Mouse (Mus musculus) right cerebral cortex, postnatal 14 days (tissue): Measurements from ENCODE around the gene Elmo1.
"Not testable (repeated sequence)": the region's sequence is repeated elsewhere in the genome, so short reads cannot be mapped to it uniquely, and the experiment has no call there.

Experiments
- DNase-seq: peaks from one replicate; pipeline ENCODE4 v3.0.0; 2022

Elmo1 gene

DNA sequence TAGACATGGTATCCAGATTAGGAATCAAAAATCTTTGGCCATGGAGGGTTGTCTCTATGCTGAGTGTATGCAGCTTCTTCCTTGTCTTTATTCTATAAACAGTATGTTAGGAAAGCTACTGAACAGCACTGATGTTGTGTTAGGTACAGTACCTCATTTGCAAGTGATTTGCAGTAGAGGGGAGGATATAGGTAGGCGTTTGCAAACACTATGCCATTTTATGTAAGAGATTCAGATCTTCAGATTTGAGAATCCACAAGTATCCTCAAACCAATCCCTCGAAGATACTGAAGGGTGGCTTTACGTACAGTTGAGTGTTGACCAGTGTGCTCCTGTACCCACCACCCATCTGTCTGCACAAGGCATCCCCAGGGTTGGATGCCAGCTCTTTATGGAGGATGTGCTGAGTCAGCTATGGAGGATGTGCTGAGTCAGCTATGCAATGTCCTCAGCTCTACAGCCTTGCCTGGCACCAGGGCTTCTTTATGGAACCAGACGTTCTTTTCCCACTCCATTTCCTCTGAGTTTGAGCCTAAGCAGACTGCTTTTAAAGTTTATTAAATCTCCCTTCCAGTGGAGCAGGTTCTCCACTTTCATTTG is 465.6 kb downstream of the Elmo1 start:
- DNase-seq, result no peak

DNA sequence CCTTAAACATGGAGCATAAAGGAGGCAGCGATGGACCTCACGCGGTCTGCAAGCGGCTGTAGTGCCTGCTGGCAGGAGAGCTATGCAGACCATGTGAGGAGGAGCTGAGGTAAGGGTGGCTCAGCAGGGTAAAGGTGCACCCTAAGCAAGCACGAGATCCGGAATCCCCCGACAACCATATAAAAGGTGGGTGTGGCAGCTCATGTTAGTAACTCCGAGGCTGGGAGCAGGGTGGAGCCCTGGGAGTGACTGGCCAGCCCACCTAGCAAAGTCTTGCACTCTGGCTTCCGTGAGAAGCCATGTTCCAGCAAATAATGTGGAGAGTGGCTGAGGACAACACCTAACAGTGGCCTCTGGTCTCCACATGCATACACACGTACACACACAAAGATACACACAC is 466.3 kb downstream of the Elmo1 start:
- DNase-seq, result no peak

DNA sequence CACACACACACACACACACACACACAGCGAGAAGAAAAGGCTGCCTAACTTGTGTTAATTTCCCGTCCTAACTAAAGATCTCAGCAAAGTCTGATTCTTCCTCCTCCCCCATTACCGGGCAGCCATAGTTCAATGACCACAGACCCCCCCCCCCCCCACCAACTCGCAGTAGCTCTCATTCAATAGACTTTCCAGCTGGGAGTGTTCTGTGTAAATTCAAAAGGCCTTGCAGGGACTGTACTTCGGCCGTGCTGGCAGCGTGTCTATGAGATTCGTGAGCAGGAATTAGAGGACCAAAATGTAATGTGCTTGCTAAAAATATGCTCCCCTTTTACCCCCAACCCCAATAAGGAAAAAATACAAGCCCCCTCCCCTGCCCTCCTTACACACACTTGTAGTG is 466.8 kb downstream of the Elmo1 start:
- DNase-seq, result no peak

DNA sequence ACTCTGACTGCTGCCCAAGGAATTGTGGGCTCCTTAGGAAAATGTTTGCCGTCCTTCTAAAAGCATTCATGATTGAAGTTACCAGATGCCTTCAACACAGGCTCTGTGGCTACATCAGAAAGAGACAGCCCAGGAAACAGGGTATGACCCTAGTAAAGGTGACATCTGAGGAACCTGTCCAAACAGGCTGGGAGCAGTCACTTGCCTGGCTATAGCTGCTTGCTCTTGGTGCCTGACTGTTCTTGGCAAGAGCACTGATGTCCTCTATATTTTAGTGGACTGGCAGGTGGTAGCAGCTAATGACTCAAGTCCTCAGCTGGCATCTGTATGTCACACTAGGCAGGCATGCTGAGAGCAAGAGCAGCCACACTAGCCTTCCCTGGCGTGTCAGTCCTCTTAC is 468.0 kb downstream of the Elmo1 start:
- DNase-seq, result no peak

DNA sequence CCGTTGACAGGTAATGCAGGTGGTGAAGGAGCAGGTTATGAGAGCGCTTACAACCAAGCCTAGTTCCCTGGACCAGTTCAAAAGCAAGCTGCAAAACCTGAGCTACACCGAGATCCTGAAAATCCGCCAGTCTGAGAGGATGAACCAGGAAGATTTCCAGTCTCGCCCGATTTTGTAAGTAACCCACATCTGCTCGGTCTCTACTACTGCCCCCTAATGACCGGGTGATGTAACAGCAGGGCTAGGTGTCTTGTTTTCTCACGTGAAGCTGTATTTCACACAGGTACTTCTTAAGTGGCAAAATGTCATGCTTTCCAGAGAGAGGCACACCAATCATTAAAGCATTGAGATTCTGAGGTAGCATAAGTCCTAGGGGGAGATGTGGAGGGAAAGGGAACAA is 474.0 kb downstream of the Elmo1 start:
- no peak for DNase-seq

DNA sequence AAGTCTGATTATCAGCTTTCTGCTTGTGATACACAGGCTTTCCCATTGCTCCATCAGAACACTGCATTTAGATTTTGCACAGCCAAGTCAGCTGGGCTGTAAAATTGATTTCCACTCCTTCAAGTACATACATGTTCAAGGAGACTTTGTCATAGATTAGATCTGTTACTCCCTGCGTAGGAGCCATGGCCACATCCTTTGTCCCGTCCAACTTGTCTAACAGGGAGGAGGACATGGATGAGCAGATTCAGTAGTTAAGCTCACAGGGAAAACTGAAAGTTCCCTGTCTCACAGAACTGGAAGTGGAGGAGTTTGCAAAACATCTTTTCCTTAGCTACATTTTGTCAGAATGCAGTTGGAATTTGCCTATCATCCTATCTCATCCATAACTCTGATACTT is 484.8 kb downstream of the Elmo1 start:
- DNase-seq, result no peak

DNA sequence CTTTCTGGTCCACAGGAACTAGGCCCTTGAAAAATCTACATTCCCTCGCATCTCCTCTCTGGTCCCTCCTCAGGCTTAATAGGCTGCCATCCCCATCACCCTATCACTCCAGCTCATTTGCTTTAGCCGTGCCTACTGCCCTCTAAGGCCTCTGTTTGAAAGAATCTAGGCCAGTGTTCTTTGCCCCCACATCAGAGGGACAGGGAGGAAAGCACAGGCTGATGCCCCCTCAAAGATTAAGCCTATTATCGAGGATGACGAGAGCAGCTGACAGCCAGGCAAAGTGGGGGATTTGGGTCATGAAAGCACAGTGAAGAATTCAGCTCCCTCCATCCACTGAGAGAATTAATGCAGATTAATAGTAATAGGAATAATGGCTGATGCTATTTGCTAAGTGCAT is 495.5 kb downstream of the Elmo1 start:
- DNase-seq, result no peak

DNA sequence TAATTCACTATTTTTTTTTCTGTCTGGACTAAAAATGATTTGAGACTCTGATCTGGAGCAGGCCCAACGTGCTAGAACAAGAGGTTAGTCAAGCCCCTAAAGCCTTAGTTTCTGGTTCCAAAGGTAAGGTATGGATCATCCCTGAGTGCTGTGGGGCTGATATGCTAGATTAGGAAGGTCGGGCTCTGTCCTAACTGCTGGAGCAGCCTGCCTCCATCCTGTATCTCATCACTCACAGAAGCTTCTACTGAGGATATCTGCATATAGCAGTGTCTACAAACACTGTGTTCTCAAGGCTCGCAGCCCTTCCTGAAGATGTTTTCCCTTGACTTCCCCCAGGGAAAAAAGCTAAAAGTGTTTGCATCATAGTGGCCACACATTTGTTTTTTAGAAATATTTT is 496.1 kb downstream of the Elmo1 start:
- DNase-seq, result no peak

DNA sequence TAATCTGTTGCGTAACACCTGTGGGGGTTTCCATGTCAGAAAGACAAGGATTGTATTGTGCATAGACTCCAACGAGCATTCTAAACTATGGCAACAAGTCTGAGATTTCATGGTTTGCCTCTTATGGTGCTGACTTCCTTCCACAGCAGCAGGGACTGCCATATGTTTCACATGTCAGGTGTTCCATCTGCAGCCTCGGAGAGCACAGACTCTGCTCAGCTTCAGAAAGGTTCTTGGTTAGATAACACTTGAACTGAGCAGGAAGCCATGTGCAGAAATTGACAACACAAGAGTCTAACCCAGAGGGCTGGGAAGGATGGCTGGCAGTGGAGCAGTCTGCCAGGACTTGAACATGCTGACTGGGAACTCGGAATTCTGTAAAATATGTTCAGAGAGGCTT is 500.6 kb downstream of the Elmo1 start:
- no peak for DNase-seq

DNA sequence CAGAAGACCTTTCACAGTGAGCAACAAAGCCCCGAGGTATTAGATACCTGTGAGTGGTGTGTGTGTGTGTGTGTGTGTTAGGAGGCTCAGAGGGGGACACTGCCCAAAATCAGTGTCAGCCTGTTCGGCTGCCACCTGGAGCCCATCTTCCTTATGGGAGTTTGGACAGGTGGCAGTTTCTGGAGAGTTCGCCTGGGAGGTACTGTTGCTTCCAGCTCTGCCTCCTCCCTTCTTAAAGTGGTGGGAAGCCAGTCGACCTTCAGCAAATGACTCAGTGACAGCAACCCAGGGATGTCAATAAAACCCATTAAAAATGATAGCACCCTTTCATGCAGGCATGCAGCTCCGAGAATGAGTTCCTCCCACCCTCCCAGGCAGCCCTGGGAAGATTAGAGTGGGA is 506.9 kb downstream of the Elmo1 start:
- no peak for DNase-seq

DNA sequence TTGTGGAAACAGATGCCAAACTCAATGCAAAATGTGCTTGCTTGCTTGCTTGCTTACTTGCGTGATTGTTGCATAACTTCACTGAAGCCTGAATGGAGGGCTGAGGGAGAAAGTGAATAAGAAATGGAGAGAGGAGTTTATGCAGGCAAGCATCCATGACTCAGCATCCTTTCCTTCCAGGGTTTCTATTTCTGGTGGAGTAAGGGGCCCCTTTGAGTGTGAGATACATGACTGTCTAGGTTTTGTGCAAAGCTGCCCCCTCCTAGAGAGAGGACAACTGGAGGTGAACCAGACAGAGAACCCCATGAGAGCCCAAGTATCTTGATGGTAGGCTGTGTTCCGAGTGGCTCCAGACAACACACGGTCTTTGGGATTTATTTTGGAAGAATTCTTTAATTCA is 508.2 kb downstream of the Elmo1 start:
- DNase-seq, result no peak

DNA sequence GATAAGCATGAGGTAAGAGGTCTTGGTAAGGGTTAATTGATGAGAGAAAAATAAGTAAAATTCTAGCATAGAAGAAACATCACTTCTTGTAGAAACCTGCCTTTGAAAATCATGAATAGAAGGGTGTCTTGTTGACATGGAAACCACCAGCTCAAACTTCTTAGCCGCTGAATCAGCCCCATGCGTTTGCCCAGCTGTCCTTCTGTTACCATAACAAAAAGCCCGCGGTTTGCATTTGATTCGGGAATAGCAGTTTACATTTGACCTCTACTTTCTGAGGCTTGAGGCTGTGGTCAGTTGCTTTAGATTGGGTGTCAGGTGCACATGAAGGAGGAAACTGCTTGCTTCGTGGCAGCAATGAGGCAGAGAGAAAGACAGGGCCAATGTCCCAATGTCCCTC is 509.9 kb downstream of the Elmo1 start:
- no peak for DNase-seq

DNA sequence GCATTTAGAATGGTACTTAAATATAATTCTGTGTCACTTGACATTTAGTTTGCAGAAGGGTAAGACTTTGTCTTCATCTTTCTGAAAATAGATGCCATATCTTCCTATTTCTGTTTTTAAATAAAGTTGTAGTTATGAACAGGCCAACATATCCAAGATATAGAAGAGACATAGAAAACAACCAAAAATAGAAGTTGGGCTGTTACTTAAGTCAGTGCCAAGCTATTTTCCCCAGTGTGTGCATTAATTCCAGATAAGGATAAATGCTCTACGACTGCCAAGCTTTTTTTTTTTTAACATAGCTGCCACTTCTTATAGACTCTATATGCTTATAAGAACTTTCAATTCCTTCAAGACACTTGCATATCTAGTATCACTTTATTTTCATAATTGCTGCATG is 511.0 kb downstream of the Elmo1 start:
- DNase-seq, result no peak

DNA sequence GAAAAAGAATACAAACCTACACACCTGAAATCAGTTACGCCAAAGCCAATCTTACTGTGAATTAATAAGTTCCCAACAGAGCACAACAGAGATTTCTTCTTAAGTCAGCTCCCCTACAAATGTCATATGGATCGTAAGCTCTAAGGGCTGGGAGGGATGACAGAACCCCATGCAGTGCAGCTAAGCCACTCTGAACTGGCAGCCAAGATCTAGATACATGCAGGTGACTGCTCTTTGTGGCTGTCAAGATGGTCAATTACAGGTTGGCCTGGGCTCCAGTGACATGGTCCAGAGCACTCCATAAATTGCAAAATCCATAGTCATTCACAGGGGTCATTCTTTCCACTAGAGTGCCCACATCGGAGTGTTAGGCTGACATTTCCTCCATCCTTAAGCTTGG is 516.5 kb downstream of the Elmo1 start:
- no peak for DNase-seq

DNA sequence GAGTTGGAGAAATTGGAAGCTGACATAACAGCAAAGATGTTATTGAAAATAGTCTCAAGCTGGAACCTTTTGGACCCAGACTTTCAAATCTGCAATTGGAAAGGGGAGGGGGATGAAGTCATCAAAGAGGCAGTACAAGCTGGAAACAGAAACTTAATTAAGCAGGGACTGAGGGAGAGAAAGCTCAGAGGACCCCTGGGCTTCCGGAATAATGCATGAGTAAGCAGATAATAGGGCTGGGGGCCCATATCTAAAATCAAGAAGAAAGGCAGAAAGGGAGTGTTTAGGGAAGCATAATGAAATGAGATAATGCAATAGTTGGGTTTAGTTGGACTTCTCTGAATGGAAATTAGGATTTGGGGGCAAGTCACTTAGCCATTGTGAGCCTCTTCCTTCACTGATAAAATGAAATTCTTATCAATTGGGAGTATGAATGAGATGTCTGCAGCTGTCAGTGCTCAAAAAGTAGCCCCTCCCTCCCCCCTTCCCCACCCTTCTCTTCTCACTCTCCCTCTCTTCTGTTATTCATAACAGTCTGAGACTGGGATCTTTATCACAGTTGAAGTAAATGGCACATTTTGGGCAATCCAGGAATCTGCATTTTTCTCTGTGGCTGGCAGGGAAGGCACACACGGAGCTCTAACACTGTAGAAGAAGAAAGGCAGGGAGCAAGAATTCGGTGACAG is 518.8 kb downstream of the Elmo1 start:
- DNase-seq, result no peak

DNA sequence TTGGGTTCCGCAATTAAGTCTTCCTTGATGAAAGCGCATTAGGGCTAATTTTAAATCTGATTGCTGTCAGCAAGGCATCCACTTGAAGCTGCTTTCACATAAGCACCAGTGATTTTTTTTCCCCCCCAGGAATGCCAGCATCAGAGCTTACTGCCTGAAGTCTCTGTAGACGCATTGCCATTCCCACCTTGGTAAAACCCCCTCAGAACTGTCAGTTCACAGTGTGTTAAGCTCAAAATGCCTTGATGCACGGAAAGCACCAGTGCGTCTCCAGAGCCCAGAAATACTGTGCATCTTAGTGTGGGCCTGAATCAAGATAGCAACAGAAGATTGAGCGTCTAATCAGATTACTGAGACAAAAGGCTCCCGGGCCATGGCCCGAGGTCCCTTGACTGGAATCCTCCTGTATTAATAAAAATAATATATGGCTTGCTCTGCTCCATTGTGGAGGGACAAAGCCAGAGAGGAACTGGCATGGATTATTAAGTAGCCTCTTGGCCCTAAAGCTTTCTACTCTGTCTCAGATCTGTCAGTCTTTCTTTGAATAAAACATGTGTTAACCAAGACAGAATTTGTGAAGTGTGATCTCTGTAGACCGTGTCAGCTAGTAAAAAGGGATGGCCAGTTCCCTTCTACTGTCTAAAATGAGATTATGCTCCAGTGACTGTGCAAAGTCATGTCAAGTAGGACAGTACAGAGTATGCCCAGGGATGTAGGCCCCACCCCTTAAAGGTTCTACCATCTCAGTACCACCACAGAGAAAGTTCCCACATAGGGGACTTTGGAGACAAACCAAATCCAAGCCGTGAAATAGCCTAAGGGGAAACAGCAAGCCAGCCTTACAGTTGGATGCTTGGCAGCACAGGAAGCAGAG is 525.4 kb downstream of the Elmo1 start:
- DNase-seq, result no peak

DNA sequence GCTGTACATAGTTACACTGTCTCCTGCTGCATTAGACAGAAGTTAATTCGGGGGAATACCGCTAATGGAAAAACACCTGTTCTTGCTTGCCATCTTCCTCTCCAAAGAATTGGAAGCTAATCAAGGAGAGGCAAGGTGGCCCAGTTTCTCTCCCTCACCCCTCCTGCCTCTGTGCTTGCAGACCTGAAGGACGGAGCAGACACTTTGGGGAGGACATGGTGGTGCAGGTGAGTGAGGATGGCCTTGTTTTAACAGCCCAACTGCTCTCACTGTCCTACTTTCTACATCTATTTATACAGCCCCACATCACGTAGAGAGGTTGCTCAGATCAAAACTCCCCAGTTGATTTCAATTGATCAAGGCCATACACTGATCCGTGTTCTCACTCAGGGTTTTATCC is 529.5 kb downstream of the Elmo1 start:
- no peak for DNase-seq

DNA sequence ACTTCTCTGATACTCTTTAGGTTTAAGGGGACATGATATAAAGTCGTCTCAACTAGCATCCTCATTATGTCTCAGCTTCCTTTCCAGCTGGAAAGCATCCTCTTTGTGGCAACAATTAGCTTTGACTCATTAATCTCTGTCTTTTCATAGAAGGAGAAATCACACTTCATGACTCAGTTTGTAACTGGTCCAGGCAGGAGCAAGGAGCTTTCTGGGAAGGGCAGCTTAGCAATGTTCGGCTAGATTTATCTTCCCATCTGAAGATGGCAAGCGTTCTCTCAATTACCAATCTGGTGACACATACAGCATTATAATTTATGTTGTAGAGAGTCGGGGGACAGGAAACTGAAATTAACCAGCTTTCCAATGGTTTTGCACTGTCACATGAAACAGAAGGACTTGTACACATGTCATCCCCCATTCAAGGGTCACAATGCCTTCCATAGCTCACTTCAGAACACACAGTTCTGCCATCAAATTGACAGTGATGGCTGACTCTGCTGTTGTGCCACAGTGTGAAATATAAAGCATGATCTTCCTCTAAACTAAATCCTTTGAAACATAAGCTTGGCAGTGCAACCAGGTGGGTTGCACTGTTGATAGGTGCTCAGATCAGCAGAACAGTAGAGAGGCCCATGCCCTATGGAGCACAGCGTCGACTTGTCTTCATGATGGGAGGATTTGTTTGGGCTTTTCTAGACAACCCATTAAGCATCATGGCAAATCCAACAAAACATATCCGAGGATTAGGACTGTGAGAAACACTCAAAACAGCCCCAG is 532.9 kb downstream of the Elmo1 start:
- DNase-seq, result no peak

DNA sequence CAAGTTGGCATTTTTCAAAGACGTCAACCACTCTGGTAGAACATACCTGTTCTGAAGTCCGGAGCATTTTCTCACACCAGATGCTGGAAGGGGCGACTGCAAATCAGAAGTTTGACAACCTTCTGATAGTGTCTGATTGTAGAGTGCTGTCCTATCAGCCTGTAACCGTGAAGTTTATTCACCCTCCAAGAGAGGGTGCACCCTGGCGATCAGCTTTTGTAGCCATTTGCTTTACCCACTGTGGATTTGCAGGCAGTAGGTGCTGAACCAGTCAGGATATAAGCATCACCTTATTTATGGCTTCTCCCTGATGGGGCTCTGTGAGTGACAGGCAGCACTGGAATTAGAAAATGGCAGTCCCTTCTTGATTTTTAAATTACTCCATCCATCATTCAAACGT is 537.4 kb downstream of the Elmo1 start:
- no peak for DNase-seq

DNA sequence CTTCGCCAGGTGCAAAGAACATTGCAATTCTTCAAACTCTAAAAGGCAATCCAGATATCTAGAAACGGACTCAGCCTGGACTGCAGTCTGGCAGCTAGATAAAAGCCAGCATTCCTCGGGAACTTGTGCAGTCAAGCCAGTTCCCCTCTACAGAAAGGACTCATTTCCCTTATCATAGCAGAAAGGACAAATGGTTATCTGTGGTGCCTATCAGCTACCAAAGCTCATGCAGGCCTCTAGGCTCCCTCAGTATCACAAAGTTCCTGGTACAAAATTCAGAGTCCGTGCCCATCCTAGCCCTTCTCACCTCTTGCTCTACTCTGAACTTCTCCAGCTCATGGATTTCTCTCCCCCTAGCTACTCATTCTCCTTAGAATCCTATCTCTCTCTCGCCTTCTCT is 542.1 kb downstream of the Elmo1 start:
- DNase-seq, result no peak

DNA sequence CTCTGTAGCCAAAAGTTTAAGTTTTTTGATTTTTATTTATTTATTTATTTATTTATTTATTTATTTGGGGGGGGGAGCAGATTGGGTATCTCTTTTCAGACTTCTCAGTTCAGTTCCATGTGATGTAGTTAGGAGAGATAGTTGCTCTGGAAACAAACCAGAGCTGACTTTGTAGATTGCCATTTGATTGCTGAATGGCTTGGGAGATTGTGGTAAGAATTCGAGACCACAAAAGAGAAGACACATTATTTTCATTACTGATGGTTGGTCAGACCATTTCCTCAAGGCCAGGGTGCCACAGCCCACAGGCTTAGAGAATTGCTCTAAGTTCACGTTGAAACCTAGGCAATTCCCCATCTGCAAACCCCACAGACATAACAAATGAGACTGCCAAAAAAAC is 544.3 kb downstream of the Elmo1 start:
- DNase-seq, result not testable (repeated sequence)

DNA sequence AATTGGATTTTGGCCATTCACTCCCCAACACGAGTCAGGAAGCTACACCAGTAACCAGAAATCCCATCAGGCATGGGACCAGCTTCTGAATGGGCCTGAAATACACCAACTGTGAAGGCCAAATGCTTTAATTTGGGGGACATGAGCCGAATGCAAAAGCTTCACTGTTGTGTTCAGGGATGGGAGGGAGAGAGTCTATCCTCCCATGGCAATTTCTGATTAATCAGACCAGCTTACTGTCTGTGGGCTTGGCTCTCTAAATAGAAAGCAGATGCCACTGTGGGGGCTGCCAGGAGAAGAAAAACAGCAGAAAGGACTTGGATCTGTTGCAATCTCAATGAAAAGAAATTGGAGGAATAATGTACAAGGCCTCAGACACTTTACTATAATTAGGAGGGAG is 545.2 kb downstream of the Elmo1 start:
- DNase-seq, result no peak
